Mouse (Mus musculus) embryonic stem cell, embryonic (primary cell): ENCODE measurements around the gene Snap91.

ENCODE experiments used
- CTCF ChIA-PET, 4 experiments: fragments of 300-600 bp in 2 of 4; fragments of 350-600 bp in 2 of 4; sonication (Branson Sonifier 250); formaldehyde crosslinking; loops; one replicate each; lab custom pipeline; 2022; ENCODE audit warnings: inconsistent platforms in 2 of 4; lab: Charles Lee
- POLR2A ChIA-PET, 4 experiments: fragments of 300-600 bp in 2 of 4; fragments of 350-600 bp in 2 of 4; sonication (Branson Sonifier 250); formaldehyde crosslinking; loops; one replicate each; lab custom pipeline; 2022; ENCODE audit warnings: antibody characterized with exemption in 4 of 4, inconsistent platforms in 1 of 4; lab: Charles Lee

Snap91 gene

DNA sequence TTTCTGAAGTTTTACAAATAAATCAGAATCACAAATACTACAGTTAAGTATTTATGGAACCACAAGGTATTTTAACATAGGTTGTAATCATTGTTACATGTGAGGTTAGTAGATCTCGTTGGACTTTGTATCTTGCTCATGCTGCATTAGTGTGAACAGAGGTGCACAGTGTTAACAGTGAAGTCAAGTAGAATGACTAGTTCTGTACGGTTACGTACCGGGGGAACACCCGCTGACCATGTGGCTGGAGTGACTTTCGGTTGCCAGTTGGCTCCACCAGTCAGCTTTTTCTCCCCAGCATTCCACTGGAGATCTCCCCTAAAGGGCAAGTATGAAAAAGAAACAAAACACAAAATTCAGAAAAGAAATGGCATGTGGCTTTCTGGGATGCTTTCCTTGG is 105.1 kb downstream of the Snap91 start:
- POLR2A ChIA-PET: no interaction called here
- CTCF ChIA-PET: no interaction called here

DNA sequence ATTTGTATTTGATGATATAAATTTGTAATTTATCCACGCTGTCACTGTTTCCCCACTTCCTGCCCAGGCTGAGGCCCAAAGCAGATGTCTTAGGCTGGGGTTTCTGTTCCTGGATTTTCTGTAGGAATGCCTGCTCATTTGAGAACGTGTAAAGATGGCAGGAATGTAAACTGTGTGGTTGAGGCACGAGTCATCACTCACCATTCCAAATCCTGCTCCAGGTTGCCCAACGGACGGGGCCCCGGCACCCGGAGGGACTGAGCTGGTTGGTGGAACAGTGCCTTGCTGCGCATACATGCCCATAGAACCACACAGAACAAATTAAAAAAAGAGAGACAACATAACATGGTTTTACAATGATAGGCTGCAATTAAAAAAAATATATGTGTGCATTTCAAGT is 106.5 kb downstream of the Snap91 start:
- CTCF ChIA-PET: no interaction called here
- POLR2A ChIA-PET: interaction anchor here in 1 of 4 experiments (2.1 kb wide), 1 partner anchor 14 kb away, joined by 5 read pairs; no protein-coding TSS in a partner anchor

DNA sequence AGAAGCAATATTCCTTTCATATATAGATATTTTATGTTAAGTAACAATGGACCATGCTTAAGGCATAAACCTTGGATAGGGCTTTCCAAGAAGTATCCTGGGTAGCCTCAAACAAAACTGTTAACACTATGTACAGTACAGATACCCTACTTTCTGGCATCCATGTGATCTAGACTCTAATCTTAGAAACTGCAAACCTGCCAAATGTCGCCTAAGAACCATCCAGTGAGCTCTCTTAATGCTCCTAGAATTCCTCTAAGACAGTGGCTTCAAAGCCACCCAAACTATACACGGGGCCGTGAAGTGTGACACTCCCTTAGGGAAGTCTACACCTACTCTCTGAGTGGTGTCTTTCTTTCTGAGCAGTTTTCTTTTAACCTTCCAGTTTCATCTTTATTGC is 107.6 kb downstream of the Snap91 start:
- ChIA-PET POLR2A (interaction anchor here in 1 of 4 experiments (1.4 to 2.1 kb wide), 2 partner anchors 15 to 17 kb away, joined by 3 to 5 read pairs; no protein-coding TSS in a partner anchor), CTCF (no interaction called here)

DNA sequence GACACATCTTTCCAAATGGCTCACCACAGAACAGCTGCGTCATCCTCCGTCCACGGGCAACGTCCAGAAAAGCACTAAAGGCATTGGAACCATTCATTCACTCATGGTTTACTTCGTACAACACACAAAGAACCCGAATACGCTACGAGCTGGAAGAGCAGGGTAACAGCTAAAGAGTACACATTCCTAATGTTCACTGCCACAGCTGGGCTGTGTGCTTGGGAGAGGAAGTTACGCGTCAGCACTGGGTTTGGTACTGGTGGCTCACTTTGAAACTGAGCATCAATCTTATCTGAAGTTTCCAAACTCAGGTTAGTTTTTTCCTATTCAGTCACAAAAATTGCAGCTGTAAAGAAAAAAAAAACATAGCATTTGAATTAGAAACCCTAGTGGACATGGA is 113.5 kb downstream of the Snap91 start:
- POLR2A ChIA-PET: interaction anchor here in 1 of 4 experiments (0.9 kb wide), 1 partner anchor 10 kb away, joined by 3 read pairs; no protein-coding TSS in a partner anchor

DNA sequence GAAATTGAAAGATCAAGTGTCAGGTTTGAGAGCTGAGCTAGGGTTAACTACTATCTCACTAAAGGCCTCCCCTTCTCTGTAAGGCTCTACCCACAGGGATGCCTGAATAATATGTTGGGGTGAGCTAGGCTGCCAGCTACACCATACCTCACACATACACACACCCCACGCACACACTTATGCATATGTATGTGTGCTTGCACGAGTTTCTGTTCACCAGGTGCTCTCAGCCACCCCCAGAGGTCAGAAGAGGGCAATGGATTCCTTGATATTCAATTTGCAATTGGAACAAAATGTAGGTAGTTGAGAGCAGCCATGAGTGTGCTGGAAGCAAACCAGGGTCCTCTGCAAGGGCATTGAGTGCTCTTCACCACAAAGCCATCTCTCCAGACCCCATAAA is 116.5 kb downstream of the Snap91 start:
- CTCF ChIA-PET: no interaction called here
- POLR2A ChIA-PET: no interaction called here

More for the DNA sequence above, 113.5 kb downstream of the Snap91 start:
- CTCF ChIA-PET: no interaction called here

DNA sequence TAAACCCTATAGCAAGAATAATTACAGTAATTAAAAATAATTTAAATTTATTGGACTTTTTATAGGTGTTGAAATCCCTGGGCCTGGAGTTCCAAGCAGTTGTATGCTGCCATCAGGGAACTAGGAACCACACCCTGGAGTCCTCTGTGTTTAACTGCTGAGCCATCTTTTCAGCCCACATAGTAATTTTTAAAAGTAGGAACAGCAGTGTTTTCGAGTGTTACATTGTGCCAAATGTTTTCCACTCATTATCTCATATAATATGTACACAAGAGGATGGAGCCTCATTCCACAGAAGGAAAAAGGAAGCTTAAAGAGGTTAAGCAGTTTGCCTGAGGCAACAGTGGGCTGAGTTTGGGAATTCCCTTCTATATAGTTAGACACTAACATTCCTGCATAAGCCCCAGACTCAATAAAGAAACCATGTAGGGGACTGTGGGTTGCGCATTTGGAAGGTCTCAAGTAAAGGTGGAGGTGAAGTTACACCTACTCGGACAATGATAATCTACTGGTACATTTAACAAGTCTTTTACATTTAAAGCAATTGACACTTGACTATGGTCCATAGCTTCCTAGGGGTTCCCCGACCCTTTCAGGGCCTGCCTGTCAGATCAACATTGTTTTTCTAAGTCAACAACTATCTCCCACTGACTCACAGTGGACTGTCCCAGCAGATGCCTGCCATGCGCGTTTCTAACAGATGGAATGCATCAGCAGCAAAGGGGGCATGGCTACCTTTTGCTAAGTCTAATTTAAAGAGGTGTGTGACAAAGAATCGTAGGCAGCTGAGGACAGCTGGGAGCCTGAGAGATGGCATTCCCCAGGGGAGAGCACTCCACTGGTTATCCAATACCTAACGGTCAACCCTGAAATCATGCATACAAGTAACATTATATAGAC is 117.7 kb downstream of the Snap91 start:
- ChIA-PET POLR2A (no interaction called here), CTCF (no interaction called here)

DNA sequence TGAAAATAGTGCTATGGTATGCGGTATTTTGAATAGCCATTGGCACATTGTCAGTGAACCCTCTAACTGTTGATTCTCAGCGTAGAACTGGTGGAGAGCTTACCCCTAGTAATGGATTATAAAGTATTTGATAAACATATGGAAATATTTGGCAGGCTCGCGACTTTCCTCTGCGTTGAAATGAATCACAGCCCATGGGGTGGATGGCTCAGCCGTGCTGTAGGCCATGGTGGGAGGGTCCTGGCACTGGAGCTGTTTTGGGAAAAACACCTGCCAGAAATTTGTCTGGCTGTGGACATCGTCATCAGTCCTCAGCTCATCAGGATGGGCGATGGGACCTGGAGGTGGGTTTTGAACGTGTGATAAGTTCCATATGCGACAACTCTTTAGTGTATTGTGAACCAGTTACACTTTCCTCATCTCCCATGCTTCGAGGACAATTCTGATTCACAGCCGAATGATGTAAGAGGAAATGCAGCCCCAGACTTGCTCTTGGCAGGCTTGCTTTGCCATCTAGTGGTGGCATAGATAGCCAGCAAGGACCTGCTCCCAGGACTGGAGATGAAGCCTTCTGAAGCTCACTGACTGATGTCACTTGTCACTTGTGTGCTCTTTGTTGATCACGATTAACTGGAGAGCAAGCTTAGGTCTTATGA is 134.4 kb downstream of the Snap91 start:
- CTCF ChIA-PET: interaction anchor here (0.6 to 1.4 kb wide), 26 partner anchors 10 to 209 kb away, joined by 3 to 13 read pairs (median 4); partner anchors contain the start of genes Pgm3 (in 1 of the 4) and Rwdd2a (in 1 of the 4)
- POLR2A ChIA-PET: interaction anchor here in 3 of 4 experiments (0.5 to 1.9 kb wide), 18 partner anchors 8 to 174 kb away, joined by 3 to 11 read pairs (median 3); partner anchors contain the start of genes Pgm3 (in 1 of the 3) and Rwdd2a (in 1 of the 3)

DNA sequence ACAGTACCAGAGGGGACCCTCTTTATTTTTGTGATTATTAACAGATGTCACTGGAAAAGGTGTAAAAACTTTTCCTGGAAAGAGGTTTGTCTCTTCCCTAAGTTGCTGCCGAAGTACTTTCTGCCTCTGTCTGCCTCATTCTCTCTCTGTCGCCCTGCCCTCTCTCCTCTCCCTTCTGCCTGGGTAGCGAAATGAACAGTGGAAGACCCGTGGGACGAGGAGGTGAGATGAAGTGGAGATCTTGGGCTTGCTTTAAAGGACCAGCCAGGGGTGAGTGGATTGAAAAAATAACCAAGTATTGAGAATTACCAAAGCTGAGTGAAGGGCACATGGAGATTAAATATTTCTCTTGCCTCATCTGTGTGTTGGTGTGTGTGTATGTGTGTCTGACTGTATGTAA is 136.4 kb downstream of the Snap91 start:
- CTCF ChIA-PET: interaction anchor here in 1 of 4 experiments (0.7 kb wide), 1 partner anchor 150 kb away, joined by 3 read pairs; no protein-coding TSS in a partner anchor
- POLR2A ChIA-PET: interaction anchor here in 2 of 4 experiments (0.6 to 1.2 kb wide), 2 partner anchors 11 to 454 kb away, joined by 4 read pairs; no protein-coding TSS in a partner anchor

DNA sequence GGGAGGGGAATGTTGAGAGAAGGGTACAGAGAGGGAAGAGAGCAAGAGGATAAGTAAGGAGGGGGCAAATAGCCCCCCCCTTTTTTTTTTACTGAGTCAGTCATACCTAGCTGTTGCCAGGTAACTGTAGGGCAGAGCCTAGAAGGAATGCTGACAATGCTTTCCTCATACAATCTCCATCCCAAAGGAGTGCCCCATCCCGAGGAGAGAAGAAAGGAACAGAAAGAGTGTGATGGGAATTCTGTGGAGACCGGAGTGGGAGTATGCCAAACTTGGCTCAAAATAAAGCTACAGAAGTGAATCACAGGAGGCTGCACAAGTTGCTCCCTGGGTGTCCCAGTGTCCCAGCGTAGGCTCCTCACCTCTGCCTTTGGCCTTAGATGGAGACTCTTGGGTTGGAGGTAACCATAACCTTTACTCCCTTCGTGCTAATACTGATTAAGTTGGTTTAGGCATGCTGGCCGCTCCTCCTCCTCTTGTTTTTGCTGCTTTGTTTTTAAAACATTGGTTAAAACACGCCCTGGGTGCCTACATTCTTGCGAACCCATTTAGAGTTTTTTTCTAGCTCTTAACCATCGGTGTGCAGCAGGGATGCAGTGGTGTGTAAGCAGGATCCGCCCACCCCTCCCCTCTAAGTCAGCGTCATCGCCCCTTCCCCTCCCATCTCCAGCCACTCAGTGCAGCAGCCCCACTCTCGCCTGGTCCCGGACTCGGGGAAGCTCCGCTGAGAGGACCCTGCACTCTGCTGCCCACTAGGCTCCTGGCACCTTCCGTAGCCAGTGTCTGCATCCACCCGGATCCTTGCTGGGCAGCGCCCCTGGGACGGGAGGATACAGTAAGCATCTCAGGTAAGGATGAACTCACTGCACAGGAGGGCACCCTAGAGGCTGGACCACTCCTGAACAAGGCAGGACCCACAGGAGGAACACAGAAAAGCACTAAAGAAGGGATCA is 137.2 kb downstream of the Snap91 start, which contains the start of gene Prss35:
Prss35 (plus strand) TSS at position 691 of the 953 bp plus-strand sequence.
- ChIA-PET CTCF (interaction anchor here in 2 of 4 experiments (0.7 kb wide), 2 partner anchors 58 to 150 kb away, joined by 3 read pairs; no protein-coding TSS in a partner anchor), POLR2A (interaction anchor here (0.6 to 1.7 kb wide), 8 partner anchors 9 to 454 kb away, joined by 3 to 5 read pairs (median 4); no protein-coding TSS in a partner anchor)

DNA sequence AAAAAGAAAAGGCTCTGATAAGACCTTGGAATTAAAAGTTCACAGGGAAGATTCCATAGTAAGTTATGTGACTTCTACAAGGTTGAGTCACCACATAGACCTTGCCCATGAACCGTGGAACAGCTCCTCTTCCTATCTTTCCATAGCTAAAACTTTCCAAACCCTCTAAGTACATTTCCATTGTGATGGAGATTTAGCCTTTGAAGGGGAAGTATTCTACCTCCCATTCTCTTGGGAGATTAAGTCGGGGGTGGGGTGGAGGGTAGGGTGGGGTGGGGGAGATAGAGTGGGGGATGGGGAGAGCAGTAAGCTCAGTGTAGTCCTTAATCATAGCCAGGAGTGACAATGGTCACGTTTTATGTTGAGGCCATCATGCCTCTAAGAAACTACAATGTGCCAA is 140.5 kb downstream of the Snap91 start:
- CTCF ChIA-PET: interaction anchor here in 2 of 4 experiments (0.5 to 0.8 kb wide), 5 partner anchors 14 to 168 kb away, joined by 3 to 6 read pairs (median 5); partner anchors contain the start of genes Pgm3 (in 1 of the 2) and Rwdd2a (in 1 of the 2)
- POLR2A ChIA-PET: interaction anchor here (0.5 to 5.8 kb wide), 19 partner anchors 9 to 174 kb away, joined by 3 to 30 read pairs (median 4); partner anchors contain the start of gene Pgm3 (in 1 of the 4)

DNA sequence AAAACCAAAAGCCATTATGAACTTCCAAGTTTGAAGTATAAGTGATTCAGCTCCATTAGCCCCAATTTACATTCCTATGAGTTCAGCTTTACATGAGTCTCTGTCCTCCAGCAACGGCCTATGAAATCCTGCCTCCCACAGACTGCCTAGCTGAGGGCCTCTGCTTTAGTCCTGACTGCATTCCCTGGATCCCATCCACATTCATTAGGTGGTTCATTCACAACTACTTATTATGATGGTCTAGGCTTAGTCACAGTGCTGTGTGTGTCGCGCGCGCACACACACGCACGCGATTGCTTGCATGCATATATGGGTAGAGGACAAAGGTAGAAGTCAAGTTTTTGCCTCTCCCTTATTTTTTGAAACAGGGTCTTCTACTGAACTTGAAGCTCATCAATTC is 141.7 kb downstream of the Snap91 start:
- ChIA-PET POLR2A (interaction anchor here (0.6 to 5.8 kb wide), 12 partner anchors 8 to 167 kb away, joined by 3 to 30 read pairs (median 4); partner anchors contain the start of gene Pgm3 (in 1 of the 4)), CTCF (interaction anchor here in 1 of 4 experiments (0.6 kb wide), 1 partner anchor 45 kb away, joined by 3 read pairs; no protein-coding TSS in a partner anchor)

DNA sequence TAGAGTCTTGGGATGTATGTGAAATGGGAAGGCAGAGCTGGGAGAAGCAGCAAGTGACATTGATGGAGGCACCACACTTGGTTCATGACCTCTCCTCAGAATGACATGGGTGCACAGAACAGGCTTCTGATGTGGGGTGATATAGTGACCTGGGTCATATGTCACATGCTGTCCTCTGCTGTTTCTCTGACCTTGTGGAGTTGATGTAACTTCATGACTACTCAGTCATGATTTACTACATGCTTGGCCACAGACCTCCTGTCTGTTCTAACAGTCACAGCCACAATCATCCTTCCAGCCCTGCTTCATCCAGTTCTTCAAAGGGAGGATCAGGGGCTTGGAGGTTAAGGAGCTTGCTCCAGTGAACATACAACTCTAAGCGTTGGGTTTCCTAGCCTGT is 142.4 kb downstream of the Snap91 start:
- POLR2A ChIA-PET: interaction anchor here in 3 of 4 experiments (0.6 to 5.8 kb wide), 9 partner anchors 8 to 167 kb away, joined by 3 to 30 read pairs (median 3); partner anchors contain the start of gene Pgm3 (in 1 of the 3)
- CTCF ChIA-PET: no interaction called here

DNA sequence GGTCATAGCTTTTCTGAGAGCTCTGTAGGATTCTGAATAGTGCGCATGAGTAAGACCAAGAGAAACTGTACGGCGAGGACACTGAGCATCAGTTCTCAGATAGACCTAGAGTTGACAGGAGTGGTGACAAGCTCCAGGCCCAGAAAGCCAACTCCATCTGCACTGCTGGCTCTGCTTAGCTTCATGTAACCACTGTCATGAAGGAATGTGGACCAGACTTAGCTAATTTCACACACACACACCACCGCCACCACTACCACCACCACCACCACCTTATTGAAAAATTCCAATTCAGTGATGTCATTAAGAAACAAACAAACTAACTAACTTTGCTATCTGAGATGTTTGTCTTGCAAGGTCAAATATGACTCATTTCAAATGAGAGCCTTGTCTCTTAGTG is 143.5 kb downstream of the Snap91 start:
- CTCF ChIA-PET: interaction anchor here in 1 of 4 experiments (0.5 kb wide), 1 partner anchor 75 kb away, joined by 3 read pairs; no protein-coding TSS in a partner anchor
- POLR2A ChIA-PET: interaction anchor here in 2 of 4 experiments (1.1 to 5.8 kb wide), 5 partner anchors 8 to 27 kb away, joined by 3 to 30 read pairs (median 11); no protein-coding TSS in a partner anchor

DNA sequence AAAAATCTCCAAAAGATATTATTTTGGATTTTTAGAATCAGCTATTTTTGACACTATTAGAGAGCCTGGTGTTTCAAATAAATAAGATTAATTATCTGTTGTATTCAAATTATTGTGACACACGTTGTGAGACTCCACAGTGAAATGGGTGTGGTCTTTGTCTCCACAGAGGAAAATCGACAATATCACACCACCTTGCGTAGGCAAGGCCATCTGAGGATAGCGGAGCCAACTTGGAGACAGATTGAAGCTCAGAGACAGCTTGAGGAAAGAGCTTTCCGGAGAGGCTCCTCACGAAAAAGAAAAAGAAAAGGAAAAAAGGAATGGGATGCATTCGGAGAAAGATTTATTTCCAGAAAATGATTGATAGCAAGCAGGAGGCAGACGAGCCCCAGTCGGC is 145.7 kb downstream of the Snap91 start:
- POLR2A ChIA-PET: interaction anchor here in 1 of 4 experiments (1.0 to 2.4 kb wide), 3 partner anchors 8 to 30 kb away, joined by 3 to 11 read pairs (median 6); partner anchors contain the start of gene Prss35
- CTCF ChIA-PET: interaction anchor here in 3 of 4 experiments (0.6 to 0.9 kb wide), 3 partner anchors 11 to 152 kb away, joined by 3 to 4 read pairs (median 4); no protein-coding TSS in a partner anchor

DNA sequence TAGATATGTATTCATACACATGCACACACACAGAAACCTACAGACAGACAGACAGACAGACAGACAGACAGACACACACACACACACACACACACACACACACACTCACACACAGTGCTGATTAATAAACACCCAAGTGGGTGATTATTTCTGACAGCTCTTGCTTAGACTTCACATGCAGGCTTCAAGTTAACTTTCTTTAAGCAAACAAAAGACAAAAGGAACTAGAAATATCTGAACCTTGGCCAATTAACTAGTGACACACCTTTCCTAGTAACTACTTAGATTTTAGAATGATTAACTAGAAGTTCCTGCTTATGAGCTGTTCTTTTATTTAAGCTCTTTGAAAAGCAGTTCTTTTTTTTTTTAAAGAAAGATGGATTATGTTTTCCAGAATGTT is 146.1 kb downstream of the Snap91 start:
- ChIA-PET POLR2A (interaction anchor here in 2 of 4 experiments (0.9 to 1.5 kb wide), 3 partner anchors 9 to 163 kb away, joined by 3 to 6 read pairs (median 4); partner anchors contain the start of genes Pgm3 (in 1 of the 2), Prss35 (in 1 of the 2) and Rwdd2a (in 1 of the 2)), CTCF (interaction anchor here in 3 of 4 experiments (0.6 to 0.9 kb wide), 3 partner anchors 11 to 35 kb away, joined by 3 to 4 read pairs (median 4); no protein-coding TSS in a partner anchor)

DNA sequence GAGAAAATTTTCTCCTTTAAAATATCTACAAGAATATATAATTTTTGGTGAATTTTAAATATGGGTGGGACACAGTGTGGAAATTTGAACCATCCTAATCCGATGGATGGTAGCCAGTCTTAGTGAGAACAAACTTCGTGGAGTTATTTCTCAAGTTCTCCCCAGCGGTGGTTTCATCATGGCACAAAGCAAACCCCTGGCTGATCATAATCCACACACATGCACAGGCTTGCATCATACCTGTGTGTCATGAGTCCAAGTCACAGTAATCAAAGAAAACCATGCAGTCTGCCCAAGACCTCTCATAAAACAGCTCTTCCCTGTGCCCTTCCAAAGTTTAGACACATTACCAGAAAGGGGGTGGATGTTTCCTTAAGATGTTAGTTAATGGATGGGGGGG is 150.6 kb downstream of the Snap91 start:
- CTCF ChIA-PET: no interaction called here

More for the DNA sequence above, 150.6 kb downstream of the Snap91 start:
- POLR2A ChIA-PET: interaction anchor here in 1 of 4 experiments (0.6 kb wide), 1 partner anchor 16 kb away, joined by 5 read pairs; no protein-coding TSS in a partner anchor
